Mouse (Mus musculus) T-helper 17 cell (primary cell): ENCODE measurements at regions not wholly inside any gene's neighbourhood (a gene's known extent, or its start where the extent isn't known, plus 50 kb on each side); places are given as distances from the start of the nearest gene placed in this dataset.

ENCODE experiments used
- in situ Hi-C, 2 experiments: fragments of 300-600 bp; cut with MboI, MseI; formaldehyde crosslinking; loops; 1 replicate in 1 of 2; 2 replicates in 1 of 2; pipeline ENCODE4 v1.15.1; 2025; ENCODE audit warnings: high pct_unique_total_duplicates in 2 of 2

GRCm38 (mm10) chr3:34761783-34762182 is 111.6 kb downstream of the Sox2 start:
- in situ Hi-C loops = no loop called here

- in situ Hi-C loops = no loop called here
Observed at GRCm38 (mm10) chr3:34764559-34764958, 114.4 kb downstream of the Sox2 start.

- in situ Hi-C loops = no loop called here
Observed at GRCm38 (mm10) chr3:34765151-34765550, 114.9 kb downstream of the Sox2 start.

GRCm38 (mm10) chr3:34769818-34770217 is 119.6 kb downstream of the Sox2 start:
- in situ Hi-C loops = no loop called here

- in situ Hi-C loops = no loop called here
Observed at GRCm38 (mm10) chr3:34770271-34770670, 120.1 kb downstream of the Sox2 start.

- in situ Hi-C loops = no loop called here
Observed at GRCm38 (mm10) chr3:34772035-34772434, 121.8 kb downstream of the Sox2 start.

- in situ Hi-C loops = no loop called here
Observed at GRCm38 (mm10) chr3:34773678-34774425, 123.6 kb downstream of the Sox2 start.

- in situ Hi-C loops = no loop called here
Observed at GRCm38 (mm10) chr3:34781770-34782169, 131.6 kb downstream of the Sox2 start.

GRCm38 (mm10) chr3:34783398-34783797 is 133.2 kb downstream of the Sox2 start:
- in situ Hi-C loops = no loop called here

- in situ Hi-C loops = no loop called here
Observed at GRCm38 (mm10) chr3:34787211-34787610, 137.0 kb downstream of the Sox2 start.

GRCm38 (mm10) chr3:34795103-34795983 is 145.1 kb downstream of the Sox2 start:
- in situ Hi-C loops = no loop called here

GRCm38 (mm10) chr3:34795984-34796266 is 145.7 kb downstream of the Sox2 start:
- in situ Hi-C loops = no loop called here

- in situ Hi-C loops = no loop called here
Observed at GRCm38 (mm10) chr3:34808833-34809232, 158.6 kb downstream of the Sox2 start.

- in situ Hi-C loops = no loop called here
Observed at GRCm38 (mm10) chr3:34811753-34812152, 161.5 kb downstream of the Sox2 start.

- in situ Hi-C loops = no loop called here
Observed at GRCm38 (mm10) chr3:34813046-34813625, 162.9 kb downstream of the Sox2 start.

- in situ Hi-C loops = no loop called here
Observed at GRCm38 (mm10) chr3:34825036-34825435, 174.8 kb downstream of the Sox2 start.

- in situ Hi-C loops = no loop called here
Observed at GRCm38 (mm10) chr3:34826396-34826795, 176.2 kb downstream of the Sox2 start.

- in situ Hi-C loops = no loop called here
Observed at GRCm38 (mm10) chr3:34828453-34829206, 178.4 kb downstream of the Sox2 start.

GRCm38 (mm10) chr3:34836741-34837267 is 186.6 kb downstream of the Sox2 start:
- in situ Hi-C loops = no loop called here

- in situ Hi-C loops = no loop called here
Observed at GRCm38 (mm10) chr3:34837644-34838332, 187.6 kb downstream of the Sox2 start.
